Mouse (Mus musculus): Measurements from ENCODE around the gene Adam11. TPM values are rescaled to one million over a fixed set of nuclear protein-coding genes. Genes with fewer than 3 reads are reported as not detected.
"Not testable (repeated sequence)": the region's sequence is repeated elsewhere in the genome, so short reads cannot be mapped to it uniquely, and the experiment has no call there.

Gene Adam11
- 6.2 and 7.1 TPM in 2 replicates for polyA plus RNA-seq (2016; fragmentation: Nextera tagmentation; extraction: Ambion mirVana)

- peak within 1 kb of the TSS; percentile 72 for H3K4me3 ChIP-seq
- H3K27me3 ChIP-seq (ENCODE audit: insufficient read depth, poor library complexity, severe bottlenecking) = peaks cover 76% of the 10 kb centered on the region
- H3K9me3 ChIP-seq = no peaks in the 10 kb centered on the region
- under 1% methylated on average over 54 of the region's 76 CpGs for WGBS
- peaks cover 46% of the 10 kb centered on the region for H3K4me1 ChIP-seq
- H3K36me3 ChIP-seq = no peaks in the 10 kb centered on the region
- peak within 1 kb of the TSS; percentile 79 for H3K27ac ChIP-seq
- no peak for DNase-seq (ENCODE audit: low spot score)
Measured at GRCm38 (mm10) chr11:102761309-102762210, at the start of gene Adam11. TSS of gene Adam11 (plus strand) at chr11:102761439.

- no peaks in the 10 kb centered on the region for H3K36me3 ChIP-seq
- H3K27ac ChIP-seq = no peak overlapping the region
- no peaks in the 10 kb centered on the region for H3K4me1 ChIP-seq
- WGBS = 82% methylated on average over 4 of the region's 4 CpGs
- H3K27me3 ChIP-seq (ENCODE audit: insufficient read depth, poor library complexity, severe bottlenecking) = peaks cover 5% of the 10 kb centered on the region; the same call in 1 of the 2 replicates
- H3K4me3 ChIP-seq = no peak overlapping the region
- H3K9me3 ChIP-seq = no peaks in the 10 kb centered on the region
- no peak for DNase-seq (ENCODE audit: low spot score)
Measured at GRCm38 (mm10) chr11:102712411-102712810, 48.8 kb upstream of the Adam11 start.

- H3K9me3 ChIP-seq; H3K36me3 ChIP-seq; H3K27me3 ChIP-seq (ENCODE audit: insufficient read depth, poor library complexity, severe bottlenecking); DNase-seq (ENCODE audit: low spot score); H3K27ac ChIP-seq; H3K4me1 ChIP-seq; H3K4me3 ChIP-seq: not testable (repeated sequence)
- WGBS = 68% methylated on average over 2 of the region's 2 CpGs
Measured at GRCm38 (mm10) chr11:102714578-102714977, 46.7 kb upstream of the Adam11 start.

- Histone ChIP-seq H3K9me3 (no peaks in the 10 kb centered on the region), H3K36me3 (no peaks in the 10 kb centered on the region), H3K27me3 (ENCODE audit: insufficient read depth, poor library complexity, severe bottlenecking) (no peaks in the 10 kb centered on the region), H3K4me3 (no peak overlapping the region), H3K27ac (no peak overlapping the region), H3K4me1 (no peaks in the 10 kb centered on the region)
- no peak for DNase-seq (ENCODE audit: low spot score)
- WGBS = 79% methylated on average over 7 of the region's 7 CpGs
Measured at GRCm38 (mm10) chr11:102716135-102716534, 45.1 kb upstream of the Adam11 start.

- no peaks in the 10 kb centered on the region for H3K9me3 ChIP-seq
- DNase-seq (ENCODE audit: low spot score) = no peak
- no peaks in the 10 kb centered on the region for H3K27me3 ChIP-seq (ENCODE audit: insufficient read depth, poor library complexity, severe bottlenecking)
- no peak overlapping the region for H3K4me3 ChIP-seq
- no peaks in the 10 kb centered on the region for H3K36me3 ChIP-seq
- H3K4me1 ChIP-seq = no peaks in the 10 kb centered on the region
- WGBS = 40% methylated on average over 3 of the region's 3 CpGs
- no peak overlapping the region for H3K27ac ChIP-seq
Measured at GRCm38 (mm10) chr11:102725574-102725973, 35.7 kb upstream of the Adam11 start.

- no peaks in the 10 kb centered on the region for H3K9me3 ChIP-seq
- WGBS = 35% methylated on average over 7 of the region's 7 CpGs
- H3K4me1 ChIP-seq = no peaks in the 10 kb centered on the region
- no peak overlapping the region for H3K4me3 ChIP-seq
- DNase-seq (ENCODE audit: low spot score) = no peak
- no peak overlapping the region for H3K27ac ChIP-seq
- H3K27me3 ChIP-seq (ENCODE audit: insufficient read depth, poor library complexity, severe bottlenecking) = no peaks in the 10 kb centered on the region
- H3K36me3 ChIP-seq = no peaks in the 10 kb centered on the region
Measured at GRCm38 (mm10) chr11:102728614-102729013, 32.6 kb upstream of the Adam11 start.

- Histone ChIP-seq H3K4me3 (no peak overlapping the region), H3K4me1 (no peaks in the 10 kb centered on the region), H3K27me3 (ENCODE audit: insufficient read depth, poor library complexity, severe bottlenecking) (no peaks in the 10 kb centered on the region), H3K27ac (no peak overlapping the region), H3K36me3 (no peaks in the 10 kb centered on the region), H3K9me3 (no peaks in the 10 kb centered on the region)
- DNase-seq (ENCODE audit: low spot score) = no peak
- WGBS = 78% methylated on average over 3 of the region's 3 CpGs
Measured at GRCm38 (mm10) chr11:102729835-102730234, 31.4 kb upstream of the Adam11 start.

- no peak for DNase-seq (ENCODE audit: low spot score)
- Histone ChIP-seq H3K36me3 (no peaks in the 10 kb centered on the region), H3K27me3 (ENCODE audit: insufficient read depth, poor library complexity, severe bottlenecking) (no peaks in the 10 kb centered on the region), H3K27ac (no peak overlapping the region), H3K9me3 (no peaks in the 10 kb centered on the region), H3K4me1 (no peaks in the 10 kb centered on the region), H3K4me3 (no peak overlapping the region)
- 80% methylated on average over 6 of the region's 6 CpGs for WGBS
Measured at GRCm38 (mm10) chr11:102731366-102731765, 29.9 kb upstream of the Adam11 start.

- H3K36me3 ChIP-seq = no peaks in the 10 kb centered on the region
- H3K27me3 ChIP-seq (ENCODE audit: insufficient read depth, poor library complexity, severe bottlenecking) = peaks cover 7% of the 10 kb centered on the region
- DNase-seq (ENCODE audit: low spot score) = no peak
- WGBS = 72% methylated on average over 5 of the region's 5 CpGs
- no peaks in the 10 kb centered on the region for H3K9me3 ChIP-seq
- H3K4me3 ChIP-seq = no peak overlapping the region
- H3K27ac ChIP-seq = no peak overlapping the region
- H3K4me1 ChIP-seq = no peaks in the 10 kb centered on the region
Measured at GRCm38 (mm10) chr11:102733146-102733545, 28.1 kb upstream of the Adam11 start.

- Histone ChIP-seq H3K4me3 (no peak overlapping the region), H3K36me3 (no peaks in the 10 kb centered on the region), H3K27me3 (ENCODE audit: insufficient read depth, poor library complexity, severe bottlenecking) (peaks cover 16% of the 10 kb centered on the region), H3K4me1 (peaks cover 7% of the 10 kb centered on the region), H3K27ac (no peak overlapping the region), H3K9me3 (no peaks in the 10 kb centered on the region)
- 83% methylated on average over 6 of the region's 6 CpGs for WGBS
- DNase-seq (ENCODE audit: low spot score) = no peak
Measured at GRCm38 (mm10) chr11:102734961-102735360, 26.3 kb upstream of the Adam11 start.

- 77% methylated on average over 3 of the region's 3 CpGs for WGBS
- Histone ChIP-seq H3K27ac (no peak overlapping the region), H3K27me3 (ENCODE audit: insufficient read depth, poor library complexity, severe bottlenecking) (peaks cover 40% of the 10 kb centered on the region), H3K9me3 (no peaks in the 10 kb centered on the region), H3K4me1 (peaks cover 17% of the 10 kb centered on the region), H3K4me3 (no peak overlapping the region), H3K36me3 (no peaks in the 10 kb centered on the region)
- no peak for DNase-seq (ENCODE audit: low spot score)
Measured at GRCm38 (mm10) chr11:102738046-102738445, 23.2 kb upstream of the Adam11 start.

- Histone ChIP-seq H3K4me1 (peaks cover 19% of the 10 kb centered on the region), H3K36me3 (no peaks in the 10 kb centered on the region), H3K9me3 (no peaks in the 10 kb centered on the region), H3K27me3 (ENCODE audit: insufficient read depth, poor library complexity, severe bottlenecking) (peaks cover 41% of the 10 kb centered on the region), H3K4me3 (peak overlapping the region; percentile 45), H3K27ac (0 out of 2 replicates have a peak overlapping the region, but pooled peaks have one; percentile 31)
- DNase-seq (ENCODE audit: low spot score) = peak; percentile 88
- WGBS = 5% methylated on average over 20 of the region's 20 CpGs
Measured at GRCm38 (mm10) chr11:102739278-102739966, 21.8 kb upstream of the Adam11 start.

- no peak overlapping the region for H3K4me3 ChIP-seq
- no peak overlapping the region for H3K27ac ChIP-seq
- H3K9me3 ChIP-seq = no peaks in the 10 kb centered on the region
- peaks cover 41% of the 10 kb centered on the region for H3K27me3 ChIP-seq (ENCODE audit: insufficient read depth, poor library complexity, severe bottlenecking)
- DNase-seq (ENCODE audit: low spot score) = no peak
- H3K4me1 ChIP-seq = peaks cover 19% of the 10 kb centered on the region
- H3K36me3 ChIP-seq = no peaks in the 10 kb centered on the region
- WGBS = 60% methylated on average over 11 of the region's 11 CpGs
Measured at GRCm38 (mm10) chr11:102740634-102741033, 20.6 kb upstream of the Adam11 start.
